Mouse (Mus musculus) MEL (cell line): ENCODE data around the gene Cabp4.

Experiments used
- CHD1 ChIP-seq: IDR thresholded peaks from 2 replicates; pipeline ENCODE4 v1.6.1; 2012; ENCODE audit warnings: low read depth, mild to moderate bottlenecking, inconsistent platforms, low read length, improper control_type of control experiment
- CTCF ChIP-seq, 3 experiments: IDR thresholded peaks in 2 of 3; conservative IDR thresholded peaks in 1 of 3; 2 replicates each; pipeline ENCODE4 v1.5.1; 2011 to 2012; ENCODE audit warnings: low read length in 3 of 3, low read depth in 2 of 3, mild to moderate bottlenecking in 2 of 3, improper control_type of control experiment in 1 of 3, inconsistent platforms in 1 of 3, mixed read lengths in 1 of 3, moderate library complexity in 1 of 3; ENCODE audit not compliant: control insufficient read depth in 1 of 3, insufficient read depth in 1 of 3, poor library complexity in 1 of 3, severe bottlenecking in 1 of 3
- EP300 ChIP-seq, 2 experiments: IDR thresholded peaks; 2 replicates each; pipeline ENCODE4 v1.6.1; 2011; ENCODE audit warnings: improper control_type of control experiment in 2 of 2, low read length in 2 of 2, low read depth in 1 of 2, mild to moderate bottlenecking in 1 of 2
- KAT2A ChIP-seq: conservative IDR thresholded peaks from 2 replicates; pipeline ENCODE4 v1.6.1; 2012; ENCODE audit warnings: low read depth, low read length, improper control_type of control experiment, inconsistent platforms
- MAFK ChIP-seq: IDR thresholded peaks from 2 replicates; pipeline ENCODE4 v1.6.1; 2011; ENCODE audit warnings: low read depth, mild to moderate bottlenecking, low read length, improper control_type of control experiment, borderline replicate concordance
- POLR2A ChIP-seq, 2 experiments: IDR thresholded peaks; 2 replicates each; pipeline ENCODE4 v1.6.1; 2011 to 2012; ENCODE audit warnings: low read length in 2 of 2, mild to moderate bottlenecking in 2 of 2, control low read depth in 1 of 2, improper control_type of control experiment in 1 of 2, low read depth in 1 of 2, moderate library complexity in 1 of 2; ENCODE audit not compliant: control insufficient read depth in 1 of 2, insufficient read depth in 1 of 2, poor library complexity in 1 of 2
- RCOR1 ChIP-seq: IDR thresholded peaks from 2 replicates; pipeline ENCODE4 v1.6.1; 2012; ENCODE audit warnings: low read depth, mild to moderate bottlenecking, inconsistent platforms, low read length, improper control_type of control experiment
- SMC3 ChIP-seq: IDR thresholded peaks from 2 replicates; pipeline ENCODE4 v1.6.1; 2011; ENCODE audit warnings: low read depth, low read length, improper control_type of control experiment
- TBP ChIP-seq: IDR thresholded peaks from 2 replicates; pipeline ENCODE4 v1.8.0; 2011; ENCODE audit warnings: low read depth, low read length, improper control_type of control experiment
- UBTF ChIP-seq: IDR thresholded peaks from 2 replicates; pipeline ENCODE4 v1.6.1; 2012; ENCODE audit warnings: low read depth, mild to moderate bottlenecking, inconsistent platforms, low read length, improper control_type of control experiment, moderate library complexity, borderline replicate concordance; ENCODE audit not compliant: insufficient read depth
- USF1 ChIP-seq: IDR thresholded peaks from 2 replicates; pipeline ENCODE4 v1.6.1; 2014; ENCODE audit warnings: low read depth, mild to moderate bottlenecking, inconsistent platforms, low read length, improper control_type of control experiment, moderate library complexity
- ZNF384 ChIP-seq: IDR thresholded peaks from 2 replicates; pipeline ENCODE4 v1.6.1; 2012; ENCODE audit warnings: low read depth, mild to moderate bottlenecking, inconsistent platforms, low read length, improper control_type of control experiment

DNA sequence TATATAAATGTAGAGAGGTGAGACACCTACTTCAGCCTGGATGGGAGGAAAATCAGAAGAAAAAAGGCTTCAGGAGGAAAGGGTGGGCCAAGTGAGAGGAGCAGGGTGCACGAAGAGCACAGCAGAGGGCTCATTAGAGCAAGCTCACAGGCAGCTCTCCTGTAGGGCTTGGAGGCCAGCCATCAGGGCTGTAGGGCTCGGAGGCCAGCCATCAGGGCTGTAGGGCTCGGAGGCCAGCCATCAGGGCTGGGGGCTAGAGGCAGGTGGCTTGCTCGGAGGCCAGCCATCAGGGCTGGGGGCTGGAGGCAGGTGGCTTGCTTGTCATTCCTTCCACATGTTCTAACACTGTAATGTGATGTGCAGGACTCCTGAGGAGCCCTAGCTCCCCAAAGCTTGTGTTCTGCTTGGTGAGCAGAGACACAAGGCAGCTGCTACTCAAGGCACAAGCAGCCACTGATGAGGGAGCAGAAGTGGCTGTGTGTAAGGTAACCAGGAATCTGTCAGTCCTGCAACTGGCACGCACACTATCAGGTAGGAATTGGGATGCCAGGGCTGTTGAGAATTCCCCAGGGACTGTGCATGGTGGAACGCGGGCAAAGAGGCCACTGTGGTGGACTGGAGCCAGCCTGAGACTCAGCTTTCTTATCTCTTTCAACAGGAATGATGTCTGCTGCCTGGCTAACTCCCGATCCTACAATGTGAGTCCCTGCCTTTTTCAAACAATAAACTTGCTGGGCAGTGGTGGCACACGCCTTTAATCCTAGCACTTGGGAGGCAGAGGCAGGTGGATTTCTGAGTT is 23.0 kb upstream of the Cabp4 start:
- TF ChIP-seq TBP (no peak), MAFK (no peak), SMC3 (no peak), CTCF (IDR thresholded peaks at IDR 0.05 in 2 of 3, conservative IDR thresholded peaks at IDR 0.05 in 1 of 3; ENCODE audit: control insufficient read depth in 1 of 3, insufficient read depth in 1 of 3, low read depth in 2 of 3, low read length in 3 of 3, poor library complexity in 1 of 3, severe bottlenecking in 1 of 3) (no peak), USF1 (no peak), KAT2A (no peak), EP300 (IDR thresholded peaks at IDR 0.05; ENCODE audit: low read depth in 1 of 2, low read length in 2 of 2) (no peak), CHD1 (no peak), UBTF (no peak), RCOR1 (no peak), ZNF384 (no peak), POLR2A (IDR thresholded peaks at IDR 0.05; ENCODE audit: control insufficient read depth in 1 of 2, insufficient read depth in 1 of 2, low read depth in 1 of 2, low read length in 2 of 2, poor library complexity in 1 of 2) (no peak)
